Mouse (Mus musculus) embryo, embryonic 10 days (tissue): Measurements from ENCODE around the gene Cmah.

Experiments
- DNase-seq: peaks from one replicate; pipeline ENCODE4 v3.0.0-alpha.2; 2015; ENCODE audit warnings: low spot score

Cmah gene

DNA sequence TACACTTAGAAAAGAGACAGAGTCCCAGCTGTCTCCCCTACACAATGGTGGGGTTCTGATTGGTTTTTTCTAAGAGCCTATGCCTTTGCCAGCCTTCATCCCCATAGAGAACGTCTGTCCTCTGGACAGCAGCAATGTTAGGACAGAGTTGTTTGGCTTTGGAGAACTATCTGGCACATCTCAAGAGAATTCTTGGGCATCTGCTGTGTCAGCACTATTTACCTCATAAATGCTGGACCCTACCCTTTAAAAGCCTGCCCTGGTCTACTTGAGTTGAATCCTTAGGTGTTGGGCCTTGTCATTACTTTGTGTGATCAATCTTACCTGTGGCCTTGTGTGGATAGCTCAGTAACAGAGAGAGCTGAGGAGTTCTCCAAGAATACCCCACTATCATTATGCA lies 90.8 kb downstream of the Cmah start:
- DNase-seq, result no peak

DNA sequence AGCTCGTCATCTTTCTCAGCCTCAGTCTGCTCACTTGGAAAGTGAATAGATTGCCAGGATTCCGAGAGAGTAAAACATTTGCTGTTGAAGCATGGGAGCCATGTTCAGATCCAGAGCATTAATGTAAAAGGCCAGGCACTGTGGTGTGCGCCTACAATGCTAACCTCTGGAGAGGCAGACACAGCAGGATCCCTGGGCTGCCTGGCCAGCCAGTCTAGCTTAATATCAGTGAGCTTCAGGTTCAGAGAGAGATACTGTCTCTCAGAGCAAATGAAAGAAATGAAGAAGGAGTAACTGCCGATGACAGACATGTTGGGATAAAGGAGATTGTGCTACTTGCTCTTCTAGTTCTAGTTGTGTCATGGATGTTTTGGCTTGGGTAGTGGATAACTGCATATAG lies 91.6 kb downstream of the Cmah start:
- no peak for DNase-seq

DNA sequence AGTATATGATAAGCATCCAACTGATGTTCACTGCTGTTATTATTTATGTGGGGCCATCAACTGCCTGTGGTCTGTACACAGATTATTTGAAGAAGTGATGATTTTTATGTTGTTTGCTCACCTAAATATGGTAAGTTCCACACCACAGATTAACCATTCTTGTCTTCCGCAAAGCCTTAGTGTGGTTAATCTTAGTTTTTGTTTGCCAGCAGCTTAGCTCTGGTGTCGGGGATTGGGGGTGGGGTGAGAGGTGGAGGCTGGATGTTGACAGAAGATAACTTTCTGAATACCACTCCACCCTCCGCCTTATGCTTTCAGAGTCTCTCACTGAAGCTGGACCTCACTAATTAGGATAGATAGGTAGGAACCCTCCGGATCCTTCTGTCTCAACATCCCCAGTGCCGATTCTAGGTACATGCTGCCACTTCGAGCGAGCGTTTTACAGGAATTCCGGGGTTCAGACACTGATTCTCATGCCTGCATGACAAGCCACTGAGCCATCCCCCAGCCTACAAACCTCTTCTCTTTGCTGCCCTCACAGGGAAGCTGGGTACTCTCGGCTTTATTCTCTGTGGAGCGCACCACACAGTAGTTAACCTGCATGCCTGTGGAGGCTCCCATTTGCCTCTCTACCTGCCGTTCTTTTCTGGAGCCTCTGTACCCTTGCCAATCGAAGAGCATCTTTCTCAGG lies 92.5 kb downstream of the Cmah start:
- no peak for DNase-seq

- DNase-seq, result no peak
These were observed 94.8 kb downstream of the Cmah start for GRCm38 (mm10) chr13:24421987-24422386.

- no peak for DNase-seq
These were observed 103.0 kb downstream of the Cmah start for GRCm38 (mm10) chr13:24430215-24430614.

GRCm38 (mm10) chr13:24431593-24431992 lies 104.4 kb downstream of the Cmah start:
- DNase-seq, result no peak

DNA sequence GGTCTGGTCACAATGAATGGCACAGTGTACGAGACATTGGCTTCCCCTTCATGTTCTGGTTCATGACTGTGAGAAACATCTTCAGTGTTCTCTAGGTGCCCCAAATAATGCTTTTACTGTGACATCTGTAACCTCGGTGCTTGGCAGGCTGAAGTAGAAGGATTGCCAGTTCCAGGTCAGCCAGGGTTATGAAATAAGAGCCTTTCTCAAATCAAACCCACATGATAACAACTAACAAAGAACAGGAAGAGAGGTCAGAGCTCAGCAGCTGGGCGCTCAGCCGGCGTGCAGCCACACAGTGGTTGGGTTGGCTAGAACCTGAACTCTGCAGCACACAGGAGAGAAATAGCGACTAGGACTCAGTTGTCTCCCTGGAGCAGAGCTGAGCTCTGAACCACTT lies 115.1 kb downstream of the Cmah start:
- DNase-seq, result peak; percentile 57

GRCm38 (mm10) chr13:24443763-24444347 lies 116.7 kb downstream of the Cmah start:
- no peak for DNase-seq

DNA sequence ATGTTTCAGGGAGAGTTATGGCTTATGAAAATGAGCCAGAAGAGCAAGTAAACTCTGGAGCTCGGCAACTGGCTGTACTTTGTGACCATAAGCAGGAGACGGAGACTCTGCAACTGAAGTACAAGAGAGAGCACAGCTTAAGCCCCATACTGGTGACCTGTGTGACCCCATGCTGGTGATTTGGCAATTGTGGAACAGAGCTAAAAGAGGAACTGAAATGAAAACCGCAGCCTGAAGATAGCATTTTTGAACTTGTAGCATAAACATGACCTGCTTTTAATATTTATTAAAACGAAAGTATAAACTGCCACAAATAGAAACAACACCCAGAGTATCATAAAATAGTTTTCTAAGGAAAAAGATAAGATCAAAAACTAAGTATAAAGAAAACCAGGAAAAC lies 117.5 kb downstream of the Cmah start:
- DNase-seq, result peak; percentile 28

- DNase-seq, result no peak
These were observed 118.0 kb downstream of the Cmah start for GRCm38 (mm10) chr13:24445166-24445565.

DNA sequence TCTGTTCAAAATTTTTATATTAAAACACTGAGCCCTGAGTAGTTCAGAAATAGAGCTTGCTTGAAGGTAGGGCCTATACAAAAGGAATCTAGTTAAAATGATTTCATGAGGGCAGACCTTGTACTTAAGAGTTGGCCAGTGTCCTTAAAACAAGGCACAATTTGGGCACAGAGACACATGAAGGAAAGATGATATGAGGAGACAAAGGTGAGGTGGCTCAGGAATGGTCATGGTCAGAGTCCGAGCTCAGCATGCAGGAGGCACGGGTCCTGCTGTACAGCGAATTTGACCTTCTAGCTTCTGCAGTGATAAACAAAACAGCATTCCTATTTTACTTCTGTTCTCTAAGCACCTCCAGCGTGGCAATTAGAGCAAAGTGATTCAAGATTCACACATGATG lies 118.9 kb downstream of the Cmah start:
- DNase-seq, result no peak

DNA sequence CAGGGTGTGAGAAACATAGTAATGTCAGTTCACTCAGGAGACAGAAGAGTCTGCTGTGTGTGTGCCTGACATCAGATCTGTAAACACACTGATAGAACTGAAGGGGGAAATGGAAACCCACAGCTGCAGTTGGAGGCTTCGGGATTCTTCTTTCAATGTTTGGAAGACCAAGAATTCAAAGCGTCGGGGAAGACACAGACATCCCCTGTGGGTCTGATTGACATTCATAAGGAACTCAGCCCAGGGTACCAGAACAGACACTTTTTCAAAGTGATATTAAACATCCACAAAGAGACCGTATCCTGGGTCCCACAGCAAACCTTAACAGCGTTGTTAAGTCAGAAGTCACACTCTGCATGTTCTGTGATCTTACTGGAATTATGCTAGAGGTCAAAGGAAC lies 119.8 kb downstream of the Cmah start:
- no peak for DNase-seq

DNA sequence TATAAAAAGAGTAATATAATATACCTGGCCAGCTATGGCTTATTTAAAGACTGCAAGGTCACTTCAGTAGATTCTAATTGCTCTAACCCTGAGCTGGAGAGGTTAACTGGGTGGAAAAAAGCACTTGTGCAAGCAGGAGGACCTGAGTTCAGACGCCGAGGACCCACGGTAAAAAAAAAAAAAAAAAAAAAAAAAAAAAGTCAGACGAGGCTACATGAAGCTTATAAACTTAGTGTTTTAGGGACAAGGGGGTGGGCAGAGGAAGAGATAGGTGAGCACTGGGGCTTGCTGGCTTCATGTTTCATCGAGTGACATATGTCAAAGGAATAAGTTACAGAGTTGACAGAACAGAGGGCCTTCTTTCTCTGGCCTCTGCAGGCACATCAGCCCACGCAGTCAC lies 121.4 kb downstream of the Cmah start:
- no peak for DNase-seq

DNA sequence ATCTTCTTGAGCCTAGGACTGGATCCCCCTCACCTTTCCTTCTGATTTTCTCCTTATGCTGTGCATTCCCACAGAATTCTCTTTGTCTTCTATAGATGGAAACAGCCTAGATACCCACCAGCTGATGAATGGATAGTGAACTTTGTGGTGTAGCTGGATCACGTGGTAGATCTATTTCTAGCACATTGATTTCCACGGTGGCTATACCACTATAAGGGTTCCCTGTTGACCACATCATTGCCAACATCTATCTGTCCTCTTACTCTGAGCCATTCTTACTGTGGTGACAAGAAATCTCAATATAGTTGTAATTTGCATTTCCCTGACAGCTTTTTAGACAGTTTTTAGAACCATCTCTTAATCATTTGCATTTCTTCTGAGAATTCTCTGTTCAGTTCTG lies 124.3 kb downstream of the Cmah start:
- DNase-seq, result no peak

- DNase-seq, result no peak
These were observed 126.5 kb downstream of the Cmah start for GRCm38 (mm10) chr13:24453737-24454136.

GRCm38 (mm10) chr13:24456385-24456784 lies 129.2 kb downstream of the Cmah start:
- no peak for DNase-seq

- DNase-seq, result no peak
These were observed 133.3 kb downstream of the Cmah start for GRCm38 (mm10) chr13:24460517-24460916.

GRCm38 (mm10) chr13:24463767-24464166 lies 136.6 kb downstream of the Cmah start:
- no peak for DNase-seq

DNA sequence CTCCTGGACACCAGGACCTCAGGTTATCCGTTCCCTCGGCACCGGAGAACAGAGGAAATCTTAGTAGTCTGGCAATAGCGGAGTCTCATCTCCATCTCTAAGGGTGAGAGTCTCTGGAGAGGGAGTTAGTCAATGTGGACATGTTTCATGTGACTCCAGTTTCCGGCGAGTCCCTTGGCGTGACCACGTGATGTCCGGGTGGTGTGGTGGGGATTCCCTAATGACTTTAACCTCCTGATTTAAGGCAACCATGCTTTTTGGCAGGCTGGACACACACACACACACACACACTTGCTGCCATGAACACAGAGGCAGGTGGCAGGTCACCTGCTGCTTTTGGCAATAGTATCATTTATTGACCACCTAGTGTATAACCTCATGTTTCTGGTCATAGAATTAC lies 138.8 kb downstream of the Cmah start:
- DNase-seq, result no peak

DNA sequence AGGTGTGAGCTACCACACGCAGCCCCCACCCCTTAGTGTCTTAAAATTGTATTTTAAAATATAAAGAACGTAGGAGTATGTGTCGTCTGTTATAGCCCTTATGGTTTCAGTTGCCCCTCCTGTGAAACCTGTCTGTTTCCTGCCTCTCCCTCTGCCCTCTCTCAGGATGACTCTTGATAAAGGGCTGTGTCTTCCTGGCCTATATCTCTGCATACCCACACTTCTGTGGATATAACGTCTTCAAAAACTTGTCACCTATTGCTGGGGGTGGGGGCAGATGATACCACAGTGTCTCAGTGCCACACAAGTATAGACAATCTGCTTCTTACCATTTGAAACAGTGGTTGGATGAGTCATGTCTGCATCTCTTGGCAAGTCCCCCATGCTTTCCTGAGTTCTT lies 140.6 kb downstream of the Cmah start:
- no peak for DNase-seq

GRCm38 (mm10) chr13:24477564-24477963 lies 150.4 kb downstream of the Cmah start:
- DNase-seq, result no peak

GRCm38 (mm10) chr13:24479516-24479915 lies 152.3 kb downstream of the Cmah start:
- no peak for DNase-seq

GRCm38 (mm10) chr13:24480824-24481223 lies 153.6 kb downstream of the Cmah start:
- DNase-seq, result no peak

GRCm38 (mm10) chr13:24481615-24482295 lies 154.6 kb downstream of the Cmah start:
- DNase-seq, result peak; percentile 69
